Mouse (Mus musculus) Patski (cell line): Measurements from ENCODE around the gene Slc16a11. TPM values are rescaled to one million over a fixed set of nuclear protein-coding genes. Genes with fewer than 3 reads are reported as not detected.

Experiments
- ATAC-seq: fragments of 100-300 bp; one replicate; pipeline ENCODE4 v1.8.0; 2021
- CTCF ChIA-PET: fragments of 350-600 bp; sonication (Branson Sonifier 250); formaldehyde crosslinking; loops from one replicate; lab custom pipeline; 2022; ENCODE audit warnings: inconsistent platforms; lab: Charles Lee
- POLR2A ChIA-PET: fragments of 350-600 bp; sonication (Branson Sonifier 250); formaldehyde crosslinking; loops from one replicate; lab custom pipeline; 2022; ENCODE audit warnings: antibody characterized with exemption, inconsistent platforms; lab: Charles Lee
- DNase-seq: peaks from one replicate; pipeline ENCODE4 v3.0.0-alpha.2; 2011; ENCODE audit warnings: low read depth, low spot score
- H3K27me3 ChIP-seq: fragments of 371-371 bp; one replicate; pipeline ENCODE4 v1.5.1; 2021
- CTCF ChIP-seq: fragments of 100-300 bp; IDR thresholded peaks from one replicate; pipeline ENCODE4 v1.5.1; 2021
- in situ Hi-C: fragments of 300-500 bp; cut with MboI; formaldehyde crosslinking; loops from 3 replicates; pipeline ENCODE4 v1.11.1; 2018; ENCODE audit warnings: low pct_unique_long_range_greater_than_20kb, mixed read lengths
- polyA plus RNA-seq: library from polyadenylated mRNA; unstranded; gene quantifications from one replicate; pipeline ENCODE4 v1.2.3, GENCODE M21; 2021

Slc16a11 gene
- polyA plus RNA-seq, 1 experiment from 2014 or later: 1.9 TPM

DNA sequence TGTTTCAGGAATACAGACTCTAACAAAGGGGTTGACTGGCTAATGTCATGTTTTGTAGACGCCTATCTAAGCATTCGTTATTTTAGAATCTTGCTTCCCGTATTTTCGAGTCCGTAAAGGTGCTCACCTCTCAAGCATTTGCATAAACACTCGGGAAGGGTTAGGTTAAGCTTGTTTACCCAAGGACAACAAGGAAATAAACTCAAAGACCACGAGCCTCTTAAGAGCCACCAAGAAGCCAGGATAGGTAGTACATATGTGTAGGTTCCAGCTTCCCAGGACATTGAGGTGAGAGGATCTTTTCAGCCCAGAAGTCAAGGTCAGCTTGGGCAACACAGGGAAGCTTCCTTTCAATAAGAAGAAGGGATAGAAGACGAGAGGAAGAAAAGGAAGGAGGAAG is 13.4 kb upstream of the Slc16a11 start:
- ATAC-seq (no peak), DNase-seq (no peak)
- no peak for TF ChIP-seq CTCF
- ChIA-PET POLR2A (no interaction called here), CTCF (interaction anchor here (1.0 to 1.9 kb wide), 4 partner anchors 13 to 144 kb away, joined by 3 to 8 read pairs (median 6); partner anchors contain the start of gene Slc16a11)
- H3K27me3 ChIP-seq: no peaks in the 10 kb centered on the region
- in situ Hi-C loops: no loop called here

GRCm38 (mm10) chr11:70200036-70200608 is 12.4 kb upstream of the Slc16a11 start:
- ChIA-PET CTCF (interaction anchor here (1.0 to 1.6 kb wide), 4 partner anchors 10 to 129 kb away, joined by 3 to 6 read pairs (median 4); partner anchors contain the start of gene Slc16a11), POLR2A (no interaction called here)
- in situ Hi-C loops: loop anchor here (5.0 kb wide), 1 partner anchor 143 kb away; no protein-coding TSS in a partner anchor
- no peak for TF ChIP-seq CTCF
- no peak for DNase-seq
- H3K27me3 ChIP-seq: no peaks in the 10 kb centered on the region
- ATAC-seq: no peak

GRCm38 (mm10) chr11:70201691-70202090 is 10.9 kb upstream of the Slc16a11 start:
- no peaks in the 10 kb centered on the region for H3K27me3 ChIP-seq
- TF ChIP-seq CTCF: peak; percentile 98
- ChIA-PET CTCF (interaction anchor here (0.6 to 1.6 kb wide), 11 partner anchors 8 to 131 kb away, joined by 3 to 19 read pairs (median 4); partner anchors contain the start of gene Slc16a11), POLR2A (interaction anchor here (0.8 to 0.9 kb wide), 2 partner anchors 11 to 39 kb away, joined by 3 read pairs; partner anchors contain the start of gene Slc16a11)
- DNase-seq (no peak), ATAC-seq (no peak)
- in situ Hi-C loops: loop anchor here (5.0 kb wide), 1 partner anchor 144 kb away; no protein-coding TSS in a partner anchor

DNA sequence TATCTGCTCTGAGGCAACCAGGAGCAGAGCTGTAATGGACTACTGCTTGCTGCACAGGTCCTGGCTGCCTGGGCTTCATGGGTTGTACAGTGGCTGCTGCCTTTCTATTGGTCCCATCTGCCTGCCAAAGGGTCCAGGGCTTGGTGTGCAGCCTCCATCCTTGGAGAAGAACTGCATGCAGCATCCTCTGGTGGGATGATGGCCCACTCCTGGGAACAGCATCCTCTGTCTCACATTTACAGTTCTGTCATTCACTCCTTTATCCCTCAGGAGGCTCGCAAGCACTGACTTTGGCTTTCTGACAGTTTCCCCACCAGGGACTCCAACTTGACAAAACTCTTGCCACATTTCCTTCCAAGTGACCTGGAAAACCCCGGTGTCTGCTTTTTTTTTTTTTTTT is 5.8 kb upstream of the Slc16a11 start:
- DNase-seq (no peak), ATAC-seq (no peak)
- CTCF ChIA-PET: interaction anchor here (1.2 kb wide), 1 partner anchor 24 kb away, joined by 4 read pairs; no protein-coding TSS in a partner anchor
- POLR2A ChIA-PET: no interaction called here
- H3K27me3 ChIP-seq: no peaks in the 10 kb centered on the region
- no peak for TF ChIP-seq CTCF
- in situ Hi-C loops: loop anchor here (5.0 kb wide), 1 partner anchor 34 kb away; no protein-coding TSS in a partner anchor

DNA sequence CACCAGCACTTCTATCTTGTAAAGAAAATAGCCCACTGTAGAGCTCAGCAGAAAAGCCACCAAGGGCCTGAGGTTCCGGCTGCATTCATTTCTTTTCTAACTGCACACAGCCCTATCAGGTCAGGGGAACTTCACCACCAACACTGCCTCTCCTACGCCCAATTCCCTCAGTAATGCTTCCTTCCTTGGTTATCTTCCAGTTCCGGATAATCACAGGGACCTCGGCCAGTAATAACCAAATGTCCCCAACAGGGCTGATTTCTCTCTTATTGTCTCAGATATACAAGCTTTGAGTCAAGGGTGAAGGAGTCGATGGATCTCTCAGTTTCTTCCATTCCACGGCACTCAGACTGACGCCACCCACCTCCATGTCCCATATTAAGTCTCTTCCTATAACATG is 5.3 kb upstream of the Slc16a11 start:
- ATAC-seq: no peak
- ChIA-PET CTCF (interaction anchor here (1.2 kb wide), 1 partner anchor 23 kb away, joined by 4 read pairs; no protein-coding TSS in a partner anchor), POLR2A (no interaction called here)
- DNase-seq: no peak
- TF ChIP-seq CTCF: no peak
- no peaks in the 10 kb centered on the region for H3K27me3 ChIP-seq
- in situ Hi-C loops: loop anchor here (5.0 kb wide), 1 partner anchor 35 kb away; no protein-coding TSS in a partner anchor

- no peaks in the 10 kb centered on the region for H3K27me3 ChIP-seq
- no peak for TF ChIP-seq CTCF
- in situ Hi-C loops: loop anchor here (5.0 kb wide), 1 partner anchor 37 kb away; no protein-coding TSS in a partner anchor
- ChIA-PET CTCF (interaction anchor here (0.6 to 1.3 kb wide), 4 partner anchors 8 to 123 kb away, joined by 3 to 6 read pairs (median 3); no protein-coding TSS in a partner anchor), POLR2A (interaction anchor here (0.6 to 0.8 kb wide), 4 partner anchors 59 to 194 kb away, joined by 3 to 6 read pairs (median 5); no protein-coding TSS in a partner anchor)
- ATAC-seq (no peak), DNase-seq (no peak)
These were observed 3.7 kb upstream of the Slc16a11 start for GRCm38 (mm10) chr11:70208778-70209388.

DNA sequence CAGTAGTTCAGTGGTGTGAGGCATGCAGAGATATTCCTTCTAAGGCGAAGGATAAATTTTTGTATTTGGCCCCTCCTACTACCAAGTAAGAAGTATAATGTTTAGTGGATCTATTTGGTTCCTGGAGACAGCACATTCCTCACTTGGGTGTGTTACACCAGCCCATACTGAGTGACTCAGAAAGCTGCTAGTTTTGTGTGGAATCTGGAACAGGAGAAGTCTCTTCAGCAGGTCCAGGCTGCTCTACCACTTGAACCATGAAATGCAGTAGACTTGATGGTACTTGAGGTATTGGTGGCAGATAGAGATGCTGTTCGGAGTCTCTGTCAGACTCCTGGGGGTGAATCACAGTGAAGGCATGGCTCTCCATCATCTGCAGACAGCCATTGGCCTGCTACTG is 1.9 kb upstream of the Slc16a11 start:
- POLR2A ChIA-PET: no interaction called here
- no peak for TF ChIP-seq CTCF
- H3K27me3 ChIP-seq: no peaks in the 10 kb centered on the region
- ATAC-seq (no peak), DNase-seq (no peak)
- CTCF ChIA-PET: interaction anchor here (1.1 to 3.6 kb wide), 4 partner anchors 9 to 31 kb away, joined by 3 to 19 read pairs (median 4); partner anchors contain the start of gene Bcl6b
- in situ Hi-C loops: loop anchor here (10.0 kb wide), 1 partner anchor 276 kb away; the partner anchor contains the start of gene Ybx2

DNA sequence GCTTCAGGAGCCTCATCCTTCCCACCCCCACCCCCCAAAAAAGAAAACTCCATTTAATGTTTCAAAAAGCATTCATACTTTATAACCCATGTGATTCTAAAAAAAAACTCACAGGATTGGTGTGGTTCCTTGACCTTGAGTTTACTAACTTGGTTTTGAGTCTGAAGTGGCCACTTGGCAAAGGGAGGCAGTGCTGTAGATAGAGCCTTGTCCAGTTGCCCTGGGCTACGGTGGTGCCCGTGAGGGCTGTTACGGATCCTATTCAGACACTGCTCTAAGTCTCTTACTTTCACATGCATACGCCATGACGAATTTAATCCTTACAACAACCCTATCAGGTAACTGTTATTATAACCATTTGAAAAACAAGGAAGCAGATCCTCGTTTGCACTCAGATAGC is 580 bp upstream of the Slc16a11 start:
- ATAC-seq (no peak), DNase-seq (no peak)
- ChIA-PET POLR2A (interaction anchor here (0.7 to 1.2 kb wide), 2 partner anchors 11 to 119 kb away, joined by 3 read pairs; no protein-coding TSS in a partner anchor), CTCF (interaction anchor here (1.2 to 3.6 kb wide), 5 partner anchors 10 to 63 kb away, joined by 3 to 19 read pairs (median 7); no protein-coding TSS in a partner anchor)
- no peaks in the 10 kb centered on the region for H3K27me3 ChIP-seq
- in situ Hi-C loops: loop anchor here (10.0 kb wide), 1 partner anchor 277 kb away; the partner anchor contains the start of gene Ybx2
- no peak for TF ChIP-seq CTCF

GRCm38 (mm10) chr11:70212896-70213295 is 344 bp downstream of the Slc16a11 start:
- no peak for TF ChIP-seq CTCF
- no peaks in the 10 kb centered on the region for H3K27me3 ChIP-seq
- ATAC-seq (peak; percentile 45), DNase-seq (no peak)
- in situ Hi-C loops: loop anchor here (10.0 kb wide), 1 partner anchor 278 kb away; the partner anchor contains the start of gene Ybx2
- CTCF ChIA-PET: interaction anchor here (0.8 to 3.6 kb wide), 11 partner anchors 8 to 149 kb away, joined by 3 to 19 read pairs (median 6); no protein-coding TSS in a partner anchor
- POLR2A ChIA-PET: interaction anchor here (1.2 kb wide), 1 partner anchor 11 kb away, joined by 3 read pairs; no protein-coding TSS in a partner anchor

DNA sequence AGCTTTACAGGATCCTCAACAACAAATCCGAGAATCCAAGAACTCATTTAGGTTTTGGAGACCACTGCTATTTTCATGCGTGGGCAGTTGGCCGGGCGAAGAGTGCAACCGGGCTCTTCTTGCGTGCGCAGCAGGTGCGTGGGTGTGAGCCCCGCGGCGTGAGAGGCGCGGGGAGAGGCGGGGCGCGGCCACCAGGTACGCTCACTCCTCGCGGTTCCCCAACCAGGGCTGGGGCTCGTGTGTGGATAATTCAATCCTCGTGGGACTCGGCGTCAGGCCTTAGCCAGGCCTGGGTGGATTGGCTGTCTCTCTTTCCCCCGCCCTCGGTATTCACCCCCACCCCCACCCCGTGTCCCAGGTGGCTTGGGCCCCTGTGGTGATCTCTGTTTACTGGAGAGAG is 1.2 kb downstream of the Slc16a11 start:
- ChIA-PET CTCF (interaction anchor here (0.8 to 3.6 kb wide), 7 partner anchors 9 to 150 kb away, joined by 3 to 19 read pairs (median 6); no protein-coding TSS in a partner anchor), POLR2A (no interaction called here)
- H3K27me3 ChIP-seq: no peaks in the 10 kb centered on the region
- no peak for TF ChIP-seq CTCF
- no peak for DNase-seq
- in situ Hi-C loops: loop anchor here (10.0 kb wide), 1 partner anchor 279 kb away; the partner anchor contains the start of gene Ybx2
- no peak for ATAC-seq
